Mouse (Mus musculus): ENCODE results near the gene Lss. TPM values are rescaled to one million over a fixed set of nuclear protein-coding genes. Genes with fewer than 3 reads are reported as not detected.

Lss gene
- polyA plus RNA-seq (2015; fragmentation: Nextera tagmentation; extraction: Ambion mirVana): 23.4 and 26.0 TPM in 2 replicates

GRCm38 (mm10) chr10:76531375-76531774, at the start of gene Lss:
TSS of gene Lss (plus strand) at chr10:76531588.
- Histone ChIP-seq H3K36me3 (ENCODE audit: insufficient read depth, low read length) (peaks cover 5% of the 10 kb centered on the region; the same call in 1 of the 2 replicates), H3K27me3 (ENCODE audit: insufficient read depth, low read length) (no peaks in the 10 kb centered on the region), H3K4me3 (ENCODE audit: low read length) (peak within 1 kb of the TSS; percentile 66), H3K27ac (ENCODE audit: low read length) (peak within 1 kb of the TSS; percentile 39; the same call in 1 of the 2 replicates), H3K4me2 (replicated peaks; ENCODE audit: low read depth, low read length) (peak within 1 kb of the TSS; percentile 85), H3K9me3 (ENCODE audit: low read length) (no peaks in the 10 kb centered on the region), H3K9ac (replicated peaks; ENCODE audit: low read length) (peak within 1 kb of the TSS; percentile 74), H3K4me1 (ENCODE audit: insufficient read depth, low read length) (peaks cover 13% of the 10 kb centered on the region; the same call in 1 of the 2 replicates)
- WGBS: under 1% methylated on average over 37 of the region's 37 CpGs
- peak; percentile 100 for ATAC-seq (ENCODE audit: low FRiP score, low TSS enrichment)

DNA sequence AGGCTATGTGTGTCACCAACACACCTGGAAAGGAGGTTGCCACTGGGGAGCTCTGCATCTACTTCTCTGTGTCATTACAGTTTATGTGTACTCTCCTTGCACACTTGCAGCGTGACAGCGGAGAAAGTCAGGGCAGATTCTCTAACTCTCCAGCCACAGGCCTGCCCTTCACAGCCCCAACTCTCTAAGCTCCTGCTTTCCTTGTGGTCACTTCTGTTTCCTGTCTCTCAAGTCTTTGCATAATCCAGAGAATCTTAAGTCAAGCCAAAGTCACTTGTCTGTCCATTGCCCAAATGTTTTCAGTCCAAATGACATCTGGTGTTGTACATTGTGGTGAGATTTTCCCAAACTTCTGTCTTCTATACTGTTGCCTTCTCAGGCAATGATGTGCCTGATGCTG, 45.1 kb upstream of the Lss start:
- no peak overlapping the region for H3K4me3 ChIP-seq (ENCODE audit: low read length)
- H3K9ac ChIP-seq (replicated peaks; ENCODE audit: low read length): no peak overlapping the region
- H3K27ac ChIP-seq (ENCODE audit: low read length): no peak overlapping the region
- H3K36me3 ChIP-seq (ENCODE audit: insufficient read depth, low read length): peaks cover 82% of the 10 kb centered on the region
- no peaks in the 10 kb centered on the region for H3K9me3 ChIP-seq (ENCODE audit: low read length)
- 98% methylated on average over 2 of the region's 2 CpGs for WGBS
- ATAC-seq (ENCODE audit: low FRiP score, low TSS enrichment): no peak
- no peaks in the 10 kb centered on the region for H3K4me1 ChIP-seq (ENCODE audit: insufficient read depth, low read length)
- H3K27me3 ChIP-seq (ENCODE audit: insufficient read depth, low read length): no peaks in the 10 kb centered on the region
- H3K4me2 ChIP-seq (replicated peaks; ENCODE audit: low read depth, low read length): no peak overlapping the region

GRCm38 (mm10) chr10:76488265-76488664, 43.1 kb upstream of the Lss start:
- 95% methylated on average over 8 of the region's 8 CpGs for WGBS
- Histone ChIP-seq H3K27me3 (ENCODE audit: insufficient read depth, low read length) (no peaks in the 10 kb centered on the region), H3K4me2 (replicated peaks; ENCODE audit: low read depth, low read length) (no peak overlapping the region), H3K27ac (ENCODE audit: low read length) (no peak overlapping the region), H3K4me1 (ENCODE audit: insufficient read depth, low read length) (no peaks in the 10 kb centered on the region), H3K9me3 (ENCODE audit: low read length) (no peaks in the 10 kb centered on the region), H3K4me3 (ENCODE audit: low read length) (no peak overlapping the region), H3K36me3 (ENCODE audit: insufficient read depth, low read length) (peaks cover 86% of the 10 kb centered on the region), H3K9ac (replicated peaks; ENCODE audit: low read length) (no peak overlapping the region)
- ATAC-seq (ENCODE audit: low FRiP score, low TSS enrichment): no peak

- Histone ChIP-seq H3K4me1 (ENCODE audit: insufficient read depth, low read length) (no peaks in the 10 kb centered on the region), H3K36me3 (ENCODE audit: insufficient read depth, low read length) (peaks cover 86% of the 10 kb centered on the region), H3K27me3 (ENCODE audit: insufficient read depth, low read length) (no peaks in the 10 kb centered on the region), H3K27ac (ENCODE audit: low read length) (no peak overlapping the region), H3K9me3 (ENCODE audit: low read length) (no peaks in the 10 kb centered on the region), H3K4me2 (replicated peaks; ENCODE audit: low read depth, low read length) (no peak overlapping the region), H3K4me3 (ENCODE audit: low read length) (no peak overlapping the region), H3K9ac (replicated peaks; ENCODE audit: low read length) (no peak overlapping the region)
- 95% methylated on average over 15 of the region's 15 CpGs for WGBS
- no peak for ATAC-seq (ENCODE audit: low FRiP score, low TSS enrichment)
Measured at GRCm38 (mm10) chr10:76489205-76489604, 42.2 kb upstream of the Lss start.

- peaks cover 75% of the 10 kb centered on the region for H3K36me3 ChIP-seq (ENCODE audit: insufficient read depth, low read length)
- H3K9me3 ChIP-seq (ENCODE audit: low read length): no peaks in the 10 kb centered on the region
- no peak overlapping the region for H3K4me3 ChIP-seq (ENCODE audit: low read length)
- H3K9ac ChIP-seq (replicated peaks; ENCODE audit: low read length): no peak overlapping the region
- no peak overlapping the region for H3K27ac ChIP-seq (ENCODE audit: low read length)
- H3K4me1 ChIP-seq (ENCODE audit: insufficient read depth, low read length): no peaks in the 10 kb centered on the region
- no peak overlapping the region for H3K4me2 ChIP-seq (replicated peaks; ENCODE audit: low read depth, low read length)
- no peak for ATAC-seq (ENCODE audit: low FRiP score, low TSS enrichment)
- H3K27me3 ChIP-seq (ENCODE audit: insufficient read depth, low read length): no peaks in the 10 kb centered on the region
- WGBS: 79% methylated on average over 1 of the region's 1 CpGs
Measured at GRCm38 (mm10) chr10:76493527-76493926, 37.9 kb upstream of the Lss start.

DNA sequence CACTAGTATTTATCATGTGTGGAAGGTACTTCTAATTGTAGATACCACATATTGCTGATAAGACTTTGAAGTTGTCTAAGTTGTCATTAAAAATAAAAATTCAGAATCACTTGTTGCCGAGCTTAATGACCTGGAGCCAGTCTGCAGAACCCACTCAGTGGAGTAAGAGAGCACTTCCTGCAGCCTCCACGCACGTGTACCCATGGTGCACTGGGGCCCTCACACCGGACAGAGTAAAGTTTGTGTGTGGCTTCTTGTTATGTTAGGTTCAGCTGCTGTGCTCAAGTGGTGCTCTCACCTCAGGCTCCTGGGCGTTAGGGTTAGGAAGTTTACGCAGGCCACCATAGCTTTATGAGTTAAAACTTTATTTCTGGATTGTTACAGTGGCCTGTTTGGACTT, 35.9 kb upstream of the Lss start:
- H3K4me3 ChIP-seq (ENCODE audit: low read length): no peak overlapping the region
- WGBS: 88% methylated on average over 6 of the region's 6 CpGs
- H3K36me3 ChIP-seq (ENCODE audit: insufficient read depth, low read length): peaks cover 72% of the 10 kb centered on the region
- no peak overlapping the region for H3K9ac ChIP-seq (replicated peaks; ENCODE audit: low read length)
- ATAC-seq (ENCODE audit: low FRiP score, low TSS enrichment): no peak
- H3K9me3 ChIP-seq (ENCODE audit: low read length): no peaks in the 10 kb centered on the region
- no peak overlapping the region for H3K27ac ChIP-seq (ENCODE audit: low read length)
- no peak overlapping the region for H3K4me2 ChIP-seq (replicated peaks; ENCODE audit: low read depth, low read length)
- H3K27me3 ChIP-seq (ENCODE audit: insufficient read depth, low read length): no peaks in the 10 kb centered on the region
- no peaks in the 10 kb centered on the region for H3K4me1 ChIP-seq (ENCODE audit: insufficient read depth, low read length)

DNA sequence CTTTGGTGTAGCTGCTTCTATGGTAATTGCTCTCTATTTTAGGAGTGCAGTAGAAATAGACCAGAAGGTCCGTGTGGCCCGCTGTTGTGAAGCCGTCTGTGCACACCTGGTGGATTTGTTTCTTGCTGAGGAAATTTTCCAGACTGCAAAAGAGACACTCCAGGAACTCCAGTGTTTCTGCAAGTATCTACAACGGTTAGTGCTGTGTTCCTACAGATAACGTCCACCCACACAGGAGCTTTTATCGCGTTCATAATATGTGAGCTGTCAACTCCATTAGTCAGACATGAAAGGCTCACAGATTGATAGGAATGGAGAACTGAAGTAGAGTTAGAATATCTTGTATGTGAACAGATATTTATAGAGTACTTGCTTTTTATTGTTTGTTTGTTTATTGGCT, 35.0 kb upstream of the Lss start:
- Histone ChIP-seq H3K9ac (replicated peaks; ENCODE audit: low read length) (no peak overlapping the region), H3K4me2 (replicated peaks; ENCODE audit: low read depth, low read length) (no peak overlapping the region), H3K9me3 (ENCODE audit: low read length) (no peaks in the 10 kb centered on the region), H3K4me3 (ENCODE audit: low read length) (no peak overlapping the region), H3K27me3 (ENCODE audit: insufficient read depth, low read length) (no peaks in the 10 kb centered on the region), H3K27ac (ENCODE audit: low read length) (no peak overlapping the region), H3K4me1 (ENCODE audit: insufficient read depth, low read length) (no peaks in the 10 kb centered on the region), H3K36me3 (ENCODE audit: insufficient read depth, low read length) (peaks cover 68% of the 10 kb centered on the region)
- ATAC-seq (ENCODE audit: low FRiP score, low TSS enrichment): no peak
- 94% methylated on average over 7 of the region's 7 CpGs for WGBS

DNA sequence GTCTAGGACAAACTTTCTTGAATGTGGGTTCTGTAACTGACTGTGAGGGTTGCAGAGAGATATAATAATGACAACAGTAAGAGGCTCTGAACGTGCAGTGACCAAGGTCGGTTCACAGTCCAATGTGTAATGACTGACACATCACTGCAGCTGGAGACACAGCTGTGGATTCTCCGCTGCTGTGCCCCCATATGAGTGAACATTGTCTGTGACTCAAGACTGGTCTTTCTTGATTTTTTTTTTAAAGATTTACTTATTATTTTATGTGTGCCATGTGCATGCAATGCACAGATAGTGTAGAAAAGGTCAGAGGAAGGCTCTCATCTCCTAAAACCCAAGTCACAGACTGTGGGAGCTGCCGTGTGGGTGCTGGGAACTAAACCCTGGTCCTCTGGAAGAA, 33.9 kb upstream of the Lss start:
- no peaks in the 10 kb centered on the region for H3K27me3 ChIP-seq (ENCODE audit: insufficient read depth, low read length)
- no peak overlapping the region for H3K4me3 ChIP-seq (ENCODE audit: low read length)
- no peak overlapping the region for H3K4me2 ChIP-seq (replicated peaks; ENCODE audit: low read depth, low read length)
- no peak overlapping the region for H3K9ac ChIP-seq (replicated peaks; ENCODE audit: low read length)
- no peak for ATAC-seq (ENCODE audit: low FRiP score, low TSS enrichment)
- H3K9me3 ChIP-seq (ENCODE audit: low read length): no peaks in the 10 kb centered on the region
- WGBS: 90% methylated on average over 4 of the region's 4 CpGs
- H3K27ac ChIP-seq (ENCODE audit: low read length): no peak overlapping the region
- no peaks in the 10 kb centered on the region for H3K4me1 ChIP-seq (ENCODE audit: insufficient read depth, low read length)
- peaks cover 71% of the 10 kb centered on the region for H3K36me3 ChIP-seq (ENCODE audit: insufficient read depth, low read length)

DNA sequence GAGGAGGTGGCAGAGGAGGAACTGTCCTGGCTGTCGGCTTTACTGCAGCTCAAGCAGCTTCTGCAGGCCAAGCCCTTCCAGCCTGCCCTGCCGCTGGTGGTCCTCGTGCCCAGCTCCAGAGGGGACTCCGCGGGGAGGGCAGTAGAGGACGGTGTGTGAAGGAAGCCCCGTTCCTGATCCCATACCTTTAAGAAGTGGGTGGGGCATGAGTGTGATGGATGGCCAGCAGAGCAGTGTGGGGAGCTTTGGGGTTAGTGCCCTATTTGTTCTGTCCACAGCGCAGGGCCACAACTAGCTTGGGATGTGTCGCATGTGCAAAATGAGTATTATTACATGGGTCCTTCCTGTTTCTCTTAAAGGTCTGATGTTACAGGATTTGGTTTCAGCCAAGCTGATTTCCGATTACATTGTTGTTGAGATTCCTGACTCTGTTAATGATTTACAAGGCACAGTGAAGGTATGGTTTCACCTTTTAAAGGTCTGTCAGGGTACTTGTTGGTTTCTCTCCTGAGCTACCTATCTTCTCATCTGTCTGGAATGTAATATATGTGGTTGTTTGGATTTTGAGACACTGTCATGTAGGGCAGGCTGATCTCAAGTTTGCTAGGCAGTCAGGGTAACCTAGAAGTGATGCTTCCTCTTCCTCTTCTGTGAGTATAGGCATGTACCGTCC, 27.0 kb upstream of the Lss start:
- Histone ChIP-seq H3K4me3 (ENCODE audit: low read length) (no peak overlapping the region), H3K9ac (replicated peaks; ENCODE audit: low read length) (no peak overlapping the region), H3K9me3 (ENCODE audit: low read length) (no peaks in the 10 kb centered on the region), H3K4me2 (replicated peaks; ENCODE audit: low read depth, low read length) (no peak overlapping the region), H3K4me1 (ENCODE audit: insufficient read depth, low read length) (no peaks in the 10 kb centered on the region), H3K27ac (ENCODE audit: low read length) (no peak overlapping the region), H3K36me3 (ENCODE audit: insufficient read depth, low read length) (peaks cover 68% of the 10 kb centered on the region), H3K27me3 (ENCODE audit: insufficient read depth, low read length) (no peaks in the 10 kb centered on the region)
- ATAC-seq (ENCODE audit: low FRiP score, low TSS enrichment): no peak
- 74% methylated on average over 11 of the region's 11 CpGs for WGBS

GRCm38 (mm10) chr10:76505865-76506264, 25.5 kb upstream of the Lss start:
- Histone ChIP-seq H3K4me1 (ENCODE audit: insufficient read depth, low read length) (no peaks in the 10 kb centered on the region), H3K27ac (ENCODE audit: low read length) (no peak overlapping the region), H3K4me2 (replicated peaks; ENCODE audit: low read depth, low read length) (no peak overlapping the region), H3K9ac (replicated peaks; ENCODE audit: low read length) (no peak overlapping the region), H3K4me3 (ENCODE audit: low read length) (no peak overlapping the region), H3K27me3 (ENCODE audit: insufficient read depth, low read length) (no peaks in the 10 kb centered on the region), H3K9me3 (ENCODE audit: low read length) (no peaks in the 10 kb centered on the region), H3K36me3 (ENCODE audit: insufficient read depth, low read length) (peaks cover 66% of the 10 kb centered on the region)
- no peak for ATAC-seq (ENCODE audit: low FRiP score, low TSS enrichment)
- WGBS: 90% methylated on average over 7 of the region's 7 CpGs

All from kidney, embryonic 16.5 days (tissue).